Mouse (Mus musculus) limb, embryonic 10.5 days (tissue): ENCODE results near the gene Ap2b1. TPM values are rescaled to one million over a fixed set of nuclear protein-coding genes. Genes with fewer than 3 reads are reported as not detected.
"Not testable (repeated sequence)": the region's sequence is repeated elsewhere in the genome, so short reads cannot be mapped to it uniquely, and the experiment has no call there.

Source experiments
- DNase-seq: peaks from one replicate; pipeline ENCODE4 v3.0.0-alpha.2; 2017; ENCODE audit warnings: low spot score
- H3K27ac ChIP-seq: fragments of 300-500 bp; sonication (generic); 2 replicates; pipeline ENCODE4 v1.5.1; 2016; ENCODE audit warnings: mild to moderate bottlenecking
- H3K27me3 ChIP-seq: fragments of 300-500 bp; sonication (generic); 2 replicates; pipeline ENCODE4 v1.6.1; 2016; ENCODE audit warnings: low read depth, mild to moderate bottlenecking; ENCODE audit not compliant: poor library complexity, severe bottlenecking
- H3K36me3 ChIP-seq: fragments of 300-500 bp; sonication (generic); 2 replicates; pipeline ENCODE4 v1.6.1; 2016; ENCODE audit warnings: mild to moderate bottlenecking, moderate library complexity
- H3K4me1 ChIP-seq: fragments of 300-500 bp; sonication (generic); 2 replicates; pipeline ENCODE4 v1.6.1; 2016
- H3K4me3 ChIP-seq: fragments of 300-500 bp; sonication (generic); 2 replicates; pipeline ENCODE4 v1.5.1; 2016; ENCODE audit warnings: mild to moderate bottlenecking, moderate library complexity
- H3K9me3 ChIP-seq: fragments of 300-500 bp; sonication (generic); replicated peaks from 2 replicates; pipeline ENCODE4 v1.6.1; 2016; ENCODE audit warnings: mild to moderate bottlenecking
- WGBS: fragments of 180-500 bp; shearing (Covaris S2); methylation state at CpG from one replicate; pipeline ENCODE4 v1.1.7; 2016; 5-methylcytosine and 5-hydroxymethylcytosine counted together
- polyA plus RNA-seq: library from polyadenylated mRNA; unstranded; fragments of >200 nt; fragmentation: Nextera tagmentation; extraction: Ambion mirVana; gene quantifications from 2 replicates; pipeline ENCODE4 v1.2.1, GENCODE M21; 2016

Gene Ap2b1
- 53.4 and 60.4 TPM in 2 replicates for polyA plus RNA-seq

- DNase-seq: peak; percentile 95
- no peaks in the 10 kb centered on the region for H3K27me3 ChIP-seq
- 2% methylated on average over 56 of the region's 56 CpGs for WGBS
- H3K4me3 ChIP-seq: peak within 1 kb of the TSS; percentile 85
- peak within 1 kb of the TSS; percentile 90 for H3K27ac ChIP-seq
- peaks cover 44% of the 10 kb centered on the region for H3K36me3 ChIP-seq
- peaks cover 29% of the 10 kb centered on the region for H3K4me1 ChIP-seq
- no peaks in the 10 kb centered on the region for H3K9me3 ChIP-seq
These were observed at the start of gene Ap2b1 for GRCm38 (mm10) chr11:83298225-83299195. TSS of gene Ap2b1 (plus strand) at chr11:83299024.

DNA sequence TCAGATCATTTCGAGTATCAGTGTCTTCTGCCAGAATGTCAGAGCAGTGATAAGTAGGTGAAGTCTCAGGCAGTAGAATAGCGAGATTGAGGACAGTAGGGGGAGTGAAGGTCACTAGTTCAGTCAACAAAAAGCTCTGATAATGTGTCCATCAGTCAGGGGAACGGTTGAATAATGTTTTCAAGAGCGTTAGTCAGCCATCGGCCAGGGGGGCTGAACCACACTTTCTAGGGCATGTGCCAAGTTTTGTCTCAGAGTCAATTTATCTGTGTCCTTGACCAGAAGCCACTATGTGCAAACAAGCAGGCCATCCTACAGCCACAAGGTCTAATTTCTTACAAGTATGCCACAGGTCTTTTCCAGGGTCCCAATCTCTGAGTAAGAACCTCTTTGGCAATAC lies 41.6 kb upstream of the Ap2b1 start:
- 77% methylated on average over 5 of the region's 5 CpGs for whole genome bisulfite sequencing
- H3K4me1 ChIP-seq, DNase-seq, H3K9me3 ChIP-seq, H3K36me3 ChIP-seq, H3K27me3 ChIP-seq, H3K4me3 ChIP-seq, H3K27ac ChIP-seq: not testable (repeated sequence)

DNA sequence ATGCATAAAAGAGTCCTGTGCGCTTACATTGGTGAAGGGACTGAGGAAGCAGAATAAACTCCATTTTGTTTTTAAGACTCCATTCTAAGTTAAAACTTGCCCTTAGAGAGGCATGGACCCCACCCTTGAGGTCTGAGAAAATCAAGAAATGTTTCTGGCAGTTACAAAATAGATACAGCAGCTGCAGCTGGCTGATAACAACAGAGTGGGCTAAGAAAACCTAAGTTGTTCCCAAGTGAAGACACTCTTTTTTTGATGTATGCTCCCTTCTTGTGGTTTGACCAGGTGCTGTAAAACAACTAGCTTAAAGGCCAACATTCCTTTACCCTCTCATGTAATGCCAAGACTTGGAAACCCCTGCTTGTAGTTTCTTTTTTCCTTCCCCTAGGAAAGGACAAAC lies 36.2 kb upstream of the Ap2b1 start:
- no peaks in the 10 kb centered on the region for H3K27me3 ChIP-seq
- no peak overlapping the region for H3K4me3 ChIP-seq
- 97% methylated on average over 1 of the region's 1 CpGs for WGBS
- no peaks in the 10 kb centered on the region for H3K36me3 ChIP-seq
- no peak overlapping the region for H3K27ac ChIP-seq
- no peaks in the 10 kb centered on the region for H3K4me1 ChIP-seq
- no peak for DNase-seq
- H3K9me3 ChIP-seq: no peaks in the 10 kb centered on the region

GRCm38 (mm10) chr11:83263146-83263545 lies 35.7 kb upstream of the Ap2b1 start:
- no peak for DNase-seq
- no peaks in the 10 kb centered on the region for H3K4me1 ChIP-seq
- 61% methylated on average over 3 of the region's 3 CpGs for WGBS

DNA sequence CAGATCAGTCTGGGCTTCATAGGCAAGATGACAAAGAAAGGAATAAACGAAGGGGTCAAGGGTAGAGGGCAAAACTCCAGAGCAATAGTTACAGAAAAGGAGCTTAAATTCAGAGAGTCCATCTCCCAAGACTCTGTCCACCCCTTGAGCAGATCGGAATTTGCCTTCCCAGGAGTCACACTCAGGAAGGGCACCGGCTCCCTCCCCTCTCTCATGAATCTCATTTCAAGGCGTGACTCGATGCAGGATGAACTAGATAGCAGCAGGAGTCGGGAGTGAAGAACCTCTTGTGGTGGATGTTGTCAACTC lies 28.0 kb upstream of the Ap2b1 start:
- Histone ChIP-seq H3K36me3 (no peaks in the 10 kb centered on the region), H3K27me3 (peaks cover 11% of the 10 kb centered on the region; the same call in 1 of the 2 replicates), H3K27ac (peak overlapping the region; percentile 97), H3K9me3 (no peaks in the 10 kb centered on the region), H3K4me3 (peak overlapping the region; percentile 60), H3K4me1 (peaks cover 3% of the 10 kb centered on the region; the same call in 1 of the 2 replicates)
- WGBS: 0% methylated on average over 6 of the region's 6 CpGs
- DNase-seq: peak; percentile 79

More at GRCm38 (mm10) chr11:83263146-83263545, 35.7 kb upstream of the Ap2b1 start:
- no peaks in the 10 kb centered on the region for H3K36me3 ChIP-seq
- H3K27me3 ChIP-seq: no peaks in the 10 kb centered on the region
- H3K27ac ChIP-seq: no peak overlapping the region
- H3K4me3 ChIP-seq: no peak overlapping the region
- no peaks in the 10 kb centered on the region for H3K9me3 ChIP-seq

DNA sequence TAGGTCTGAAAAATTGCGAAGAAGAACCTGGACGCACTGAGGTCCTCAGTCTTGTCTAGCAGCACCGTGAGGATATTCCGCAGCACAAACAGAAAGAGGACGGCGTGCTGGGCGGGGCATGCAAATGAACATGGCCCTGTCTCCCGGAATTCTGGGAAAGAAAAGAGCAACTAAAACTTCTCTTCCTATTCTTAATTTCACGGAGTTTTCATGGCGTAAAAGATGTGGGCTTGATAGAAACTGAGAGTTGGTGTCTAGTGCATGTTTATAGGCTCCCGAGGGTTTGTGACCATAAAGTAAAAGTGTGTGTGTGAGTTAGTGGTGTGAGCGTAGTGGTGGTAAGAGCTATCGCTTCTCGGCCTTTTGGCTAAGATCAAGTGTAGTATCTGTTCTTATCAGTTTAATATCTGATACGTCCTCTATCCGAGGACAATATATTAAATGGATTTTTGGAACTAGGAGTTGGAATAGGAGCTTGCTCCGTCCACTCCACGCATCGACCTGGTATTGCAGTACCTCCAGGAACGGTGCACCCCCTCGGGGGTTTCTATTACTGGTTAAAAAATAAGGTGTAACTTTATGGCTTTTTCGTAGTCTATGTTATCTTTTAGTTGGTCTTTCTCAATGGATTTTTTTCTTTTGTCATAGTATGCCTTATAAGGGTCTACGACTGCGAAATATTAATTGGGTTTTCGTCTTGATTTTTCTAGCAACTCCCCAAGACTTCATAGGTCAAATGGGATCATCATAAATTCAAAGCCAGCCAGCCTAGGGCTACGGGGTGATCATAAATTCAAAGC lies 27.5 kb upstream of the Ap2b1 start:
- H3K9me3 ChIP-seq: no peaks in the 10 kb centered on the region
- peak overlapping the region; percentile 60 for H3K4me3 ChIP-seq
- H3K27ac ChIP-seq: peak overlapping the region; percentile 97
- under 1% methylated on average over 26 of the region's 26 CpGs for WGBS
- H3K27me3 ChIP-seq: peaks cover 16% of the 10 kb centered on the region; the same call in 1 of the 2 replicates
- peak; percentile 56 for DNase-seq
- H3K4me1 ChIP-seq: peaks cover 3% of the 10 kb centered on the region; the same call in 1 of the 2 replicates
- H3K36me3 ChIP-seq: no peaks in the 10 kb centered on the region

GRCm38 (mm10) chr11:83271951-83272843 lies 26.6 kb upstream of the Ap2b1 start:
- Histone ChIP-seq H3K4me1 (peaks cover 3% of the 10 kb centered on the region; the same call in 1 of the 2 replicates), H3K9me3 (no peaks in the 10 kb centered on the region), H3K27ac (no peak overlapping the region), H3K4me3 (no peak overlapping the region), H3K27me3 (peaks cover 16% of the 10 kb centered on the region; the same call in 1 of the 2 replicates), H3K36me3 (no peaks in the 10 kb centered on the region)
- 19% methylated on average over 2 of the region's 2 CpGs for WGBS
- no peak for DNase-seq

GRCm38 (mm10) chr11:83276251-83276650 lies 22.6 kb upstream of the Ap2b1 start:
- Histone ChIP-seq H3K9me3 (no peaks in the 10 kb centered on the region), H3K27me3 (0 out of 2 replicates have a peak, but pooled peaks cover 9% of the 10 kb centered on the region), H3K27ac (no peak overlapping the region), H3K36me3 (no peaks in the 10 kb centered on the region), H3K4me1 (no peaks in the 10 kb centered on the region), H3K4me3 (no peak overlapping the region)
- 83% methylated on average over 7 of the region's 7 CpGs for WGBS
- no peak for DNase-seq

- Histone ChIP-seq H3K36me3 (no peaks in the 10 kb centered on the region), H3K27me3 (0 out of 2 replicates have a peak, but pooled peaks cover 9% of the 10 kb centered on the region), H3K4me1 (no peaks in the 10 kb centered on the region), H3K9me3 (no peaks in the 10 kb centered on the region), H3K4me3 (no peak overlapping the region), H3K27ac (no peak overlapping the region)
- DNase-seq: no peak
- WGBS: 83% methylated on average over 4 of the region's 4 CpGs
These were observed 19.8 kb upstream of the Ap2b1 start for GRCm38 (mm10) chr11:83279024-83279423.

DNA sequence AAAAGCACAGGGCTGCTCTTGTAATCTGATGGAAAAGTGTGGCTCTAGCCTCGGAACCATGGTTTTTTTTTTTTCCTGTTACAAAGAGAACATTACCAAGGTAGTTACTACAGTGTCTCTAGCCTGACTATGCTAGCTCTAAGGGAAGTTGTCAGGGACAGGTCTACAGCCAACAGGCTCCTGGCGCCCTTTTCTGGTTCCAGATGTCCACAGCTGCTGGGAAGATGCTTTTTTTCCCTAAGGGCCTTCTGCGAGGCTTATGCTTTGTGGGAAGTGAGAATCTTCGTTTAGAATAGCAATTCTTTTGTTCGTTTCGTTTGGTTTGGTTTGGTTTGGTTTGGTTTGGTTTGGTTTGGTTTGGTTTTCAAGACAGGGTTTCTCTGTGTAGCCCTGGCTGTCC lies 19.1 kb upstream of the Ap2b1 start:
- Histone ChIP-seq H3K9me3 (no peaks in the 10 kb centered on the region), H3K27me3 (0 out of 2 replicates have a peak, but pooled peaks cover 9% of the 10 kb centered on the region), H3K27ac (no peak overlapping the region), H3K4me3 (no peak overlapping the region), H3K36me3 (no peaks in the 10 kb centered on the region), H3K4me1 (no peaks in the 10 kb centered on the region)
- no peak for DNase-seq
- WGBS: 82% methylated on average over 6 of the region's 6 CpGs

GRCm38 (mm10) chr11:83282084-83282483 lies 16.7 kb upstream of the Ap2b1 start:
- H3K9me3 ChIP-seq: no peaks in the 10 kb centered on the region
- H3K4me3 ChIP-seq: no peak overlapping the region
- H3K27me3 ChIP-seq: no peaks in the 10 kb centered on the region
- no peaks in the 10 kb centered on the region for H3K4me1 ChIP-seq
- 49% methylated on average over 2 of the region's 2 CpGs for WGBS
- H3K27ac ChIP-seq: no peak overlapping the region
- no peak for DNase-seq
- H3K36me3 ChIP-seq: no peaks in the 10 kb centered on the region

GRCm38 (mm10) chr11:83285627-83286026 lies 13.2 kb upstream of the Ap2b1 start:
- no peak overlapping the region for H3K27ac ChIP-seq
- no peaks in the 10 kb centered on the region for H3K36me3 ChIP-seq
- no peak overlapping the region for H3K4me3 ChIP-seq
- 89% methylated on average over 4 of the region's 4 CpGs for WGBS
- no peaks in the 10 kb centered on the region for H3K9me3 ChIP-seq
- H3K27me3 ChIP-seq: no peaks in the 10 kb centered on the region
- H3K4me1 ChIP-seq: peaks cover 3% of the 10 kb centered on the region; the same call in 1 of the 2 replicates
- DNase-seq: no peak
